Mouse (Mus musculus): ENCODE results near the gene Lrrc8a. TPM values are rescaled to one million over a fixed set of nuclear protein-coding genes. Genes with fewer than 3 reads are reported as not detected.

Gene Lrrc8a
- polyA plus RNA-seq, 1 experiment from 2014 or later = 66.0 TPM

DNA sequence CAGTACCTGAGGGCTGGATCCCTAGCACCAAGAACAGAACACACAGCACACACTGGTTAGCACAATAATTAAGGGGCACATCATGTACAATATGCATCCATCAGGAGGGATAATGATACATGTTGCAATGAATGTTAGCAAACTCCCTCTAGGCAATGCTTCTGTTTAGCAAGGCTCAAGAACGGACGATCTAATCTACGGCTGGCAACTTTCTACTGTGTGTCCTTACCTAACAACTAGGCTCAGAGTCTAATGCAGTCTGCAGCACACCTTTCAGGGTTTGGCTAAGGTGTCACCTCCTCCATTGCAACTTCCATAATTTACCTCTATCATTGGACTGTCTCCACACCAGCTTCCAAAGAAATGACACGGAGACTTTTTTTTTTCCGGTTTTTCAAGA, 21.2 kb upstream of the Lrrc8a start:
- H3K9me3 ChIP-seq (ENCODE audit: control insufficient read depth, low read length) = no peaks in the 10 kb centered on the region
- ATAC-seq (ENCODE audit: low FRiP score, low TSS enrichment) (no peak), DNase-seq (no peak)
- 94% methylated on average over 5 of the region's 5 CpGs for WGBS
- no peak overlapping the region for H3K4me3 ChIP-seq (replicated peaks; ENCODE audit: low read depth, low read length)
- no peak overlapping the region for H3K27ac ChIP-seq (replicated peaks; ENCODE audit: low read depth, low read length)
- H3K4me1 ChIP-seq (ENCODE audit: control insufficient read depth, insufficient read depth, low read length) = no peaks in the 10 kb centered on the region
- H3K36me3 ChIP-seq (ENCODE audit: control insufficient read depth, insufficient read depth, low read length) = no peaks in the 10 kb centered on the region
- no peaks in the 10 kb centered on the region for H3K27me3 ChIP-seq (ENCODE audit: control insufficient read depth, insufficient read depth, low read length)
- H3K4me2 ChIP-seq (ENCODE audit: low read length) = no peak overlapping the region
- no peak overlapping the region for H3K9ac ChIP-seq (replicated peaks; ENCODE audit: low read length)

DNA sequence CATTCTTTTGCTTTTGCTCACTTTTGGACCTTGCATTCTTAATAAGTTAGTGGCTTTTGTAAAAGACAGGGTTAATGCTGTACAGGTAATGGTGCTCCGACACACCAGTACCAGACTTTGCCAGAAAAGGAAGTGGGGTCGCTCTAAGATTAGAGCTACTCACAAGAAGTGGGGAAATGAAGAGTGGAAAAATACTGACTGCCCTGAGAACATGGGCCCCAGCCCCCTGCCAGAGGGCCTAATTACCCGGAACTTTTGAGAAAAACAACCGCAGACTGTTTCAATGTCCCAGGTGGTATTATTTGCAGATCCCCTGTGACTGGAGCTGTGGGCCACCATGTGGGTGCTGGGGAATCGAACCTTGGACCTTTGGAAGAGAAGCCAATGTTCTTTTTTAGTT, 1.9 kb upstream of the Lrrc8a start:
- Histone ChIP-seq H3K36me3 (ENCODE audit: control insufficient read depth, insufficient read depth, low read length) (peaks cover 6% of the 10 kb centered on the region), H3K27me3 (ENCODE audit: control insufficient read depth, insufficient read depth, low read length) (no peaks in the 10 kb centered on the region), H3K27ac (replicated peaks; ENCODE audit: low read depth, low read length) (no peak overlapping the region), H3K9me3 (ENCODE audit: control insufficient read depth, low read length) (no peaks in the 10 kb centered on the region), H3K4me1 (ENCODE audit: control insufficient read depth, insufficient read depth, low read length) (peaks cover 14% of the 10 kb centered on the region), H3K4me2 (ENCODE audit: low read length) (no peak overlapping the region), H3K9ac (replicated peaks; ENCODE audit: low read length) (no peak overlapping the region), H3K4me3 (replicated peaks; ENCODE audit: low read depth, low read length) (no peak overlapping the region)
- ATAC-seq (ENCODE audit: low FRiP score, low TSS enrichment) (no peak), DNase-seq (no peak)
- WGBS = 88% methylated on average over 5 of the region's 5 CpGs

GRCm38 (mm10) chr2:30236426-30237198, 903 bp upstream of the Lrrc8a start:
- Histone ChIP-seq H3K4me1 (ENCODE audit: control insufficient read depth, insufficient read depth, low read length) (peaks cover 14% of the 10 kb centered on the region), H3K4me2 (ENCODE audit: low read length) (peak overlapping the region; percentile 71), H3K36me3 (ENCODE audit: control insufficient read depth, insufficient read depth, low read length) (peaks cover 17% of the 10 kb centered on the region), H3K27ac (replicated peaks; ENCODE audit: low read depth, low read length) (peak overlapping the region; percentile 93), H3K9me3 (ENCODE audit: control insufficient read depth, low read length) (no peaks in the 10 kb centered on the region), H3K27me3 (ENCODE audit: control insufficient read depth, insufficient read depth, low read length) (no peaks in the 10 kb centered on the region), H3K9ac (replicated peaks; ENCODE audit: low read length) (peak overlapping the region; percentile 51), H3K4me3 (replicated peaks; ENCODE audit: low read depth, low read length) (peak overlapping the region; percentile 88)
- ATAC-seq (ENCODE audit: low FRiP score, low TSS enrichment) (no peak), DNase-seq (peak; percentile 37)
- 4% methylated on average over 18 of the region's 18 CpGs for WGBS

DNA sequence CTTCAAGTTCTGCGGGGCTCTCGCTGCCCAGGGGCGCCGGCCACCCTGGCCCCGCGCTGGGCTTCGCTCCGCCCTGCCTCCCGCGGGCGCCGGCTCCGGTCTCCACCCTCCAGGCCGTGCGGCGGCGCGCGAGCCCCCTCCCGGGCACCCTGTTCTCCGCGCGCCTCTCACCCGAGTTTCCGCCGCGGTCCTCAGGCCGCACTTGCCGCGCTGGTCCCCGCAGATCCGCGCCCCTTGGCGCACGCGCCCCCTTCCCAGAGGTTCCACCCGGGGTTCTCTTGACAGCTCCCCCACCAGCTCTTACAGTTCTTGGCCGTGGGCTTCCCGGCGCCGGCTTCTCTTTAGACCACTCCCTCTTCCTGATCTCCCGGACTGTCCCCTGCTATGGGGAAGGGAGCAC, 366 bp downstream of the Lrrc8a start:
- Histone ChIP-seq H3K4me3 (replicated peaks; ENCODE audit: low read depth, low read length) (peak overlapping the region; percentile 88), H3K9me3 (ENCODE audit: control insufficient read depth, low read length) (no peaks in the 10 kb centered on the region), H3K4me2 (ENCODE audit: low read length) (peak overlapping the region; percentile 60), H3K9ac (replicated peaks; ENCODE audit: low read length) (peak overlapping the region; percentile 86), H3K27me3 (ENCODE audit: control insufficient read depth, insufficient read depth, low read length) (no peaks in the 10 kb centered on the region), H3K4me1 (ENCODE audit: control insufficient read depth, insufficient read depth, low read length) (peaks cover 14% of the 10 kb centered on the region), H3K27ac (replicated peaks; ENCODE audit: low read depth, low read length) (peak overlapping the region; percentile 93), H3K36me3 (ENCODE audit: control insufficient read depth, insufficient read depth, low read length) (peaks cover 28% of the 10 kb centered on the region)
- WGBS = under 1% methylated on average over 37 of the region's 42 CpGs
- ATAC-seq (ENCODE audit: low FRiP score, low TSS enrichment) (peak; percentile 88), DNase-seq (peak; percentile 79)

DNA sequence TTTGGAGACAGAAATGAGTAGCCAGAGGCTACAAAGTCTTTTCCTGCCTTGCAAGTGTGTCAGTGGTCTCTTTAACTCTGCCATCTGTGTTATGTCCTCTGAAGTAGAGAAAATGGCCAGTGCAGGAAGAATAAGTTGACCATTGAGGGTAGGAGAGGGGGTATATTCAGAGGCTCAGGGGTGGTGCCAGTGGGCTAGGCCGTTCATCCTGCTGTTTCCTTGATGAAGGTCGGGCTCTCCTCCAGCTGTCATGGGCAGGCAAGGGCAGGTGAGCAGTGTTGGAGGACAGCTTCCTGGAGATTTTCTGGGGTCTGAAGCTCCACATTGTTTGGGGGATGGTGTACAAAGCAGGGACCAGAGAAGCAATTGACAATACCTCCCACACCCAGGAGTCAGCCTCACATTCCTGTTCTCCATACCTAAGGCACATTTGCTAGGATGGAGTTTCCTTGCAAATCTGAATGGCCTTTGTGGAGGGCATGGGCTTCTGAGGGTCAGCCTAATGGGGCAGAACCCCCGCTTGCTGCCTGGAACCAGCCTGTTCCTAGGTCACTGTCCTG, 1.5 kb downstream of the Lrrc8a start:
- H3K36me3 ChIP-seq (ENCODE audit: control insufficient read depth, insufficient read depth, low read length) = peaks cover 39% of the 10 kb centered on the region
- H3K9ac ChIP-seq (replicated peaks; ENCODE audit: low read length) = peak overlapping the region; percentile 86
- ATAC-seq (ENCODE audit: low FRiP score, low TSS enrichment) (no peak), DNase-seq (no peak)
- H3K27me3 ChIP-seq (ENCODE audit: control insufficient read depth, insufficient read depth, low read length) = no peaks in the 10 kb centered on the region
- no peaks in the 10 kb centered on the region for H3K9me3 ChIP-seq (ENCODE audit: control insufficient read depth, low read length)
- peak overlapping the region; percentile 88 for H3K4me3 ChIP-seq (replicated peaks; ENCODE audit: low read depth, low read length)
- H3K4me1 ChIP-seq (ENCODE audit: control insufficient read depth, insufficient read depth, low read length) = peaks cover 14% of the 10 kb centered on the region
- H3K27ac ChIP-seq (replicated peaks; ENCODE audit: low read depth, low read length) = no peak overlapping the region
- WGBS = 79% methylated on average over 3 of the region's 3 CpGs
- peak overlapping the region; percentile 60 for H3K4me2 ChIP-seq (ENCODE audit: low read length)

DNA sequence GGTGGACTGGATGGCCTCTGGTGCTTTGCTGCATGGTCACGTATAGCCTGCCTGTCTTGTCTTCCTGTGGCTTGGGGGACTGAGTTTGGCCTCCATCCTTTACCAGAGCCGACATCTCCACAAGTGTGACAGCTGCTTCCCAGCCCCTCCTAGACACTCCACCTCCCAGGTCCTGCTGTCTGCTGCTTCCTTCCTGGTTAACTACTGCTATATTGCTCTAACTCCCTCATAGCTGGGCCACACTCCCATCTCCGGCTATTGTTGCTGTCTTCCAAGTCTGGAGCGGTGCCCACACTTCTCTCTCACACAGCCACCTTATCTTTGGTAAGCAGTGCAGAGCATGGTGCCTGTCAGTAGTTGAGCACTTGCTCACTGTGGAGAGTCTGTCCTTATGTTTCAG, 2.3 kb downstream of the Lrrc8a start:
- Histone ChIP-seq H3K27ac (replicated peaks; ENCODE audit: low read depth, low read length) (no peak overlapping the region), H3K4me1 (ENCODE audit: control insufficient read depth, insufficient read depth, low read length) (peaks cover 14% of the 10 kb centered on the region), H3K4me3 (replicated peaks; ENCODE audit: low read depth, low read length) (no peak overlapping the region), H3K4me2 (ENCODE audit: low read length) (peak overlapping the region; percentile 60; the same call in 1 of the 2 replicates), H3K9ac (replicated peaks; ENCODE audit: low read length) (no peak overlapping the region), H3K9me3 (ENCODE audit: control insufficient read depth, low read length) (no peaks in the 10 kb centered on the region), H3K27me3 (ENCODE audit: control insufficient read depth, insufficient read depth, low read length) (no peaks in the 10 kb centered on the region), H3K36me3 (ENCODE audit: control insufficient read depth, insufficient read depth, low read length) (peaks cover 47% of the 10 kb centered on the region)
- WGBS = 94% methylated on average over 4 of the region's 4 CpGs
- ATAC-seq (ENCODE audit: low FRiP score, low TSS enrichment) = no peak
- no peak for DNase-seq

DNA sequence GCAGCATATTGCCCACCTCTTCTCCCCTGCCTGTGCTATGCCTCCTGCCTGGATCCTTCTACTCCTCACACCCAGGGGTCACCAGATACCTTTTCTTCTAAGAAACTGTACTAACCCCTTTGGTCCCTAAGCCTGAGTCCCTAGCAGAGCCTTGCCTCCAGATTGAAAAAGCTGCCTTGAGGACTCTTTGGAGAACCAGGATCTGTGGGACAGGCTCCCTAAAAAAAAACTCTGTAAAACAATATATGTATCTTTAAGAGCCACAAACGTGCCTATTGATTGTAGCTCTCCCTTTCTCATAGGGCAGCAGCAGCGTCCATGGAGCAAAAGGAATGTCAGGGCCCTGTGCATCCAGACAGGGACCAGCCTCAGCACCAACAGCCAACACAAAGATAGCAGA, 2.8 kb downstream of the Lrrc8a start, which contains the start of gene Gm28035:
Gene Gm28035, plus strand, starts transcription at position 301 of the 400 bp plus-strand sequence.
- Histone ChIP-seq H3K36me3 (ENCODE audit: control insufficient read depth, insufficient read depth, low read length) (peaks cover 49% of the 10 kb centered on the region), H3K4me3 (replicated peaks; ENCODE audit: low read depth, low read length) (no peak within 1 kb of the TSS)

DNA sequence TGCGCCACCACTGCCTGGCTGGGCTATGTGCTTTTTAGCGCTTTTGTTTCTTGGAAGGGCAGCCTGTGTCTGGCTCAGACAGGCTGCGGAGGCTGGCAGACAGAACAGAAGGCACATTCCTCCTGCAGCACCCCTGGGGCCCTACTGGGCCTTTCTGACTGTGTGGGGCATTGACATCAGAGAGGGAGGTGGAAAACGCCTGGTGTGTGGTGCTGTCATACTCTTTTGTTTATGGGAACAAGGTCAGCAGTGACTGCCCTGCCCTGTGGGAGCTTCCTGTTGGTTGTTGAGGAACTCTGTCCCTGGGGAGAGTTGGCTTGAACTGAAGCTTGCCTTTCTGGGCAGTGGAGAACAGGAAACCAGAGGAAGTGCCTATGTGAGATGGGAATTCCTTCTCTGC, 5.0 kb downstream of the Lrrc8a start:
- DNase-seq = peak; percentile 33
- Histone ChIP-seq H3K4me1 (ENCODE audit: control insufficient read depth, insufficient read depth, low read length) (peaks cover 14% of the 10 kb centered on the region), H3K27ac (replicated peaks; ENCODE audit: low read depth, low read length) (no peak overlapping the region), H3K4me3 (replicated peaks; ENCODE audit: low read depth, low read length) (no peak overlapping the region), H3K36me3 (ENCODE audit: control insufficient read depth, insufficient read depth, low read length) (peaks cover 54% of the 10 kb centered on the region), H3K9ac (replicated peaks; ENCODE audit: low read length) (no peak overlapping the region), H3K9me3 (ENCODE audit: control insufficient read depth, low read length) (no peaks in the 10 kb centered on the region), H3K4me2 (ENCODE audit: low read length) (no peak overlapping the region), H3K27me3 (ENCODE audit: control insufficient read depth, insufficient read depth, low read length) (no peaks in the 10 kb centered on the region)
- no peak for ATAC-seq (ENCODE audit: low FRiP score, low TSS enrichment)
- WGBS = 45% methylated on average over 4 of the region's 4 CpGs

More for the DNA sequence above, 2.8 kb downstream of the Lrrc8a start, which contains the start of gene Gm28035:
- 83% methylated on average over 2 of the region's 2 CpGs for WGBS
- Histone ChIP-seq H3K27ac (replicated peaks; ENCODE audit: low read depth, low read length) (no peak within 1 kb of the TSS), H3K9ac (replicated peaks; ENCODE audit: low read length) (peak within 1 kb of the TSS; percentile 86; the same call in 1 of the 2 replicates), H3K4me1 (ENCODE audit: control insufficient read depth, insufficient read depth, low read length) (peaks cover 14% of the 10 kb centered on the region), H3K27me3 (ENCODE audit: control insufficient read depth, insufficient read depth, low read length) (no peaks in the 10 kb centered on the region), H3K4me2 (ENCODE audit: low read length) (peak within 1 kb of the TSS; percentile 60; the same call in 1 of the 2 replicates), H3K9me3 (ENCODE audit: control insufficient read depth, low read length) (no peaks in the 10 kb centered on the region)
- ATAC-seq (ENCODE audit: low FRiP score, low TSS enrichment) (no peak), DNase-seq (no peak)

- Histone ChIP-seq H3K4me2 (ENCODE audit: low read length) (no peak overlapping the region), H3K27ac (replicated peaks; ENCODE audit: low read depth, low read length) (no peak overlapping the region), H3K36me3 (ENCODE audit: control insufficient read depth, insufficient read depth, low read length) (peaks cover 60% of the 10 kb centered on the region), H3K27me3 (ENCODE audit: control insufficient read depth, insufficient read depth, low read length) (no peaks in the 10 kb centered on the region), H3K4me3 (replicated peaks; ENCODE audit: low read depth, low read length) (no peak overlapping the region), H3K4me1 (ENCODE audit: control insufficient read depth, insufficient read depth, low read length) (peaks cover 14% of the 10 kb centered on the region), H3K9me3 (ENCODE audit: control insufficient read depth, low read length) (no peaks in the 10 kb centered on the region), H3K9ac (replicated peaks; ENCODE audit: low read length) (no peak overlapping the region)
- DNase-seq (no peak), ATAC-seq (ENCODE audit: low FRiP score, low TSS enrichment) (no peak)
- WGBS = 96% methylated on average over 4 of the region's 4 CpGs
Measured at GRCm38 (mm10) chr2:30243391-30243790, 5.9 kb downstream of the Lrrc8a start.
